Mouse (Mus musculus) stomach, postnatal 0 days (tissue): Measurements from ENCODE around the gene Adcy9.

Source experiments
- CTCF ChIP-seq: IDR thresholded peaks from 2 replicates; pipeline ENCODE4 v1.5.1; 2016; ENCODE audit warnings: antibody characterized with exemption, low read depth, mild to moderate bottlenecking, moderate library complexity
- EP300 ChIP-seq: optimal IDR thresholded peaks from 2 replicates; pipeline ENCODE3; 2016; ENCODE audit warnings: antibody characterized with exemption

- TF ChIP-seq CTCF (no peak), EP300 (no peak)
These were observed 116.7 kb downstream of the Adcy9 start for GRCm38 (mm10) chr16:4303554-4303953.
